Mouse (Mus musculus): Measurements from ENCODE around the gene P2rx1. TPM values are rescaled to one million over a fixed set of nuclear protein-coding genes. Genes with fewer than 3 reads are reported as not detected.

Gene P2rx1
- total and polyA plus RNA-seq, 3 experiments, result 0.21 to 0.86 (median 0.76) TPM

GRCm38 (mm10) chr11:73018471-73019146 lies 19.7 kb downstream of the P2rx1 start, which contains the start of gene Camkk1:
TSS of gene Camkk1 (plus strand) at chr11:73019008.
- intact Hi-C loops (cut with DNase I), result no loop called here
- H3K9ac ChIP-seq (ENCODE audit: low read depth, low read length), result peak within 1 kb of the TSS; percentile 73
- 0 out of 2 replicates have a peak, but pooled peaks have one; percentile 28 for TF ChIP-seq POLR2A (IDR thresholded peaks at IDR 0.05; ENCODE audit: insufficient read depth, low read depth, low read length)
- TF ChIP-seq CTCF (IDR thresholded peaks at IDR 0.05), result no peak
- WGBS, result 1% methylated on average over 57 of the region's 57 CpGs
- H3K79me2 ChIP-seq (replicated peaks; ENCODE audit: control insufficient read depth, insufficient read depth, low read length), result no peaks in the 10 kb centered on the region
- no peak within 1 kb of the TSS for H3K27ac ChIP-seq
- peak within 1 kb of the TSS; percentile 71 for H3K4me3 ChIP-seq
- H3K36me3 ChIP-seq (ENCODE audit: control insufficient read depth, insufficient read depth, low read length), result no peaks in the 10 kb centered on the region
- peaks cover 10% of the 10 kb centered on the region for H3K4me1 ChIP-seq (ENCODE audit: control insufficient read depth, insufficient read depth, low read length)
- peak; percentile 94 to 95 for DNase-seq
- no peaks in the 10 kb centered on the region for H3K27me3 ChIP-seq (ENCODE audit: control insufficient read depth, insufficient read depth, low read length)

GRCm38 (mm10) chr11:73019147-73019795 lies 20.4 kb downstream of the P2rx1 start:
- intact Hi-C loops (cut with DNase I), result no loop called here
- Histone ChIP-seq H3K27ac (no peak overlapping the region), H3K4me1 (ENCODE audit: control insufficient read depth, insufficient read depth, low read length) (peaks cover 12% of the 10 kb centered on the region), H3K36me3 (ENCODE audit: control insufficient read depth, insufficient read depth, low read length) (no peaks in the 10 kb centered on the region), H3K79me2 (replicated peaks; ENCODE audit: control insufficient read depth, insufficient read depth, low read length) (no peaks in the 10 kb centered on the region), H3K4me3 (peak overlapping the region; percentile 71), H3K27me3 (ENCODE audit: control insufficient read depth, insufficient read depth, low read length) (no peaks in the 10 kb centered on the region), H3K9ac (ENCODE audit: low read depth, low read length) (peak overlapping the region; percentile 73)
- WGBS, result 3% methylated on average over 46 of the region's 46 CpGs
- DNase-seq, result peak; percentile 51 to 59
- no peak for TF ChIP-seq EP300 (IDR thresholded peaks at IDR 0.05; ENCODE audit: insufficient read depth, low read depth, low read length)
- TF ChIP-seq POLR2A (IDR thresholded peaks at IDR 0.05; ENCODE audit: insufficient read depth, low read depth, low read length), result no peak
- TF ChIP-seq CTCF (IDR thresholded peaks at IDR 0.05), result no peak

- H3K27ac ChIP-seq, result no peak overlapping the region
- no peak for DNase-seq
- TF ChIP-seq EP300 (IDR thresholded peaks at IDR 0.05; ENCODE audit: insufficient read depth, low read depth, low read length), result no peak
- no peak for TF ChIP-seq POLR2A (IDR thresholded peaks at IDR 0.05; ENCODE audit: insufficient read depth, low read depth, low read length)
- no peak for TF ChIP-seq CTCF (IDR thresholded peaks at IDR 0.05)
- H3K4me1 ChIP-seq (ENCODE audit: control insufficient read depth, insufficient read depth, low read length), result peaks cover 12% of the 10 kb centered on the region
- intact Hi-C loops (cut with DNase I), result no loop called here
- H3K27me3 ChIP-seq (ENCODE audit: control insufficient read depth, insufficient read depth, low read length), result no peaks in the 10 kb centered on the region
- H3K4me3 ChIP-seq, result no peak overlapping the region
- WGBS, result 77% methylated on average over 7 of the region's 7 CpGs
- no peaks in the 10 kb centered on the region for H3K36me3 ChIP-seq (ENCODE audit: control insufficient read depth, insufficient read depth, low read length)
- no peak overlapping the region for H3K9ac ChIP-seq (ENCODE audit: low read depth, low read length)
- no peaks in the 10 kb centered on the region for H3K79me2 ChIP-seq (replicated peaks; ENCODE audit: control insufficient read depth, insufficient read depth, low read length)
Observed at GRCm38 (mm10) chr11:73020953-73021800, 22.3 kb downstream of the P2rx1 start.

GRCm38 (mm10) chr11:73023099-73023498 lies 24.2 kb downstream of the P2rx1 start:
- H3K27ac ChIP-seq, result no peak overlapping the region; the same call in 1 of the 2 replicates
- H3K27me3 ChIP-seq (ENCODE audit: control insufficient read depth, insufficient read depth, low read length), result no peaks in the 10 kb centered on the region
- WGBS, result 68% methylated on average over 9 of the region's 9 CpGs
- H3K4me3 ChIP-seq, result no peak overlapping the region
- DNase-seq, result peak; percentile 72 to 83
- intact Hi-C loops (cut with DNase I), result no loop called here
- no peaks in the 10 kb centered on the region for H3K79me2 ChIP-seq (replicated peaks; ENCODE audit: control insufficient read depth, insufficient read depth, low read length)
- no peaks in the 10 kb centered on the region for H3K36me3 ChIP-seq (ENCODE audit: control insufficient read depth, insufficient read depth, low read length)
- peaks cover 12% of the 10 kb centered on the region for H3K4me1 ChIP-seq (ENCODE audit: control insufficient read depth, insufficient read depth, low read length)
- no peak for TF ChIP-seq CTCF (IDR thresholded peaks at IDR 0.05)
- no peak for TF ChIP-seq POLR2A (IDR thresholded peaks at IDR 0.05; ENCODE audit: insufficient read depth, low read depth, low read length)
- TF ChIP-seq EP300 (IDR thresholded peaks at IDR 0.05; ENCODE audit: insufficient read depth, low read depth, low read length), result no peak
- no peak overlapping the region for H3K9ac ChIP-seq (ENCODE audit: low read depth, low read length)

- no peak for TF ChIP-seq POLR2A (IDR thresholded peaks at IDR 0.05; ENCODE audit: insufficient read depth, low read depth, low read length)
- no peak for TF ChIP-seq EP300 (IDR thresholded peaks at IDR 0.05; ENCODE audit: insufficient read depth, low read depth, low read length)
- no peak for TF ChIP-seq CTCF (IDR thresholded peaks at IDR 0.05)
- Histone ChIP-seq H3K27me3 (ENCODE audit: control insufficient read depth, insufficient read depth, low read length) (no peaks in the 10 kb centered on the region), H3K4me1 (ENCODE audit: control insufficient read depth, insufficient read depth, low read length) (peaks cover 12% of the 10 kb centered on the region), H3K4me3 (no peak overlapping the region), H3K27ac (no peak overlapping the region), H3K9ac (ENCODE audit: low read depth, low read length) (no peak overlapping the region), H3K36me3 (ENCODE audit: control insufficient read depth, insufficient read depth, low read length) (no peaks in the 10 kb centered on the region), H3K79me2 (replicated peaks; ENCODE audit: control insufficient read depth, insufficient read depth, low read length) (no peaks in the 10 kb centered on the region)
- 65% methylated on average over 4 of the region's 4 CpGs for WGBS
- no peak for DNase-seq
- intact Hi-C loops (cut with DNase I), result no loop called here
Observed at GRCm38 (mm10) chr11:73023827-73024226, 24.9 kb downstream of the P2rx1 start.

Measured in heart, adult 2 months (tissue).